Mouse (Mus musculus) limb, embryonic 13.5 days (tissue): ENCODE data around the gene Hps6. TPM values are rescaled to one million over a fixed set of nuclear protein-coding genes. Genes with fewer than 3 reads are reported as not detected.

Experiments used
- polyA plus RNA-seq: library from polyadenylated mRNA; unstranded; fragments of >200 nt; fragmentation: Nextera tagmentation; extraction: Ambion mirVana; gene quantifications from 2 replicates; pipeline ENCODE4 v1.2.1, GENCODE M21; 2015

The Hps6 gene
- polyA plus RNA-seq, 1 experiment from 2014 or later, result 8.1 TPM

Other genes starting within 250 kb of the Hps6 start
- 66.0 and 68.2 TPM in 2 replicates for gene Mgea5, start 219.7 kb upstream of the Hps6 start, polyA plus RNA-seq
- gene Kcnip2, start 187.4 kb upstream of the Hps6 start, polyA plus RNA-seq, result 0.55 and 0.70 TPM in 2 replicates
- 20.5 and 22.1 TPM in 2 replicates for gene Armh3, start 5.0 kb upstream of the Hps6 start, polyA plus RNA-seq
- 37.8 and 42.6 TPM in 2 replicates for gene Pprc1, start 41.4 kb downstream of the Hps6 start, polyA plus RNA-seq
- gene Ldb1, start 41.7 kb downstream of the Hps6 start, polyA plus RNA-seq, result 114 and 123 TPM in 2 replicates
- 89.1 and 93.5 TPM in 2 replicates for gene Nolc1, start 72.4 kb downstream of the Hps6 start, polyA plus RNA-seq
- gene Elovl3, start 128.4 kb downstream of the Hps6 start, polyA plus RNA-seq, result 0.52 and 0.59 TPM in 2 replicates
- gene Pitx3, start 144.8 kb downstream of the Hps6 start, polyA plus RNA-seq, result 6.8 and 9.1 TPM in 2 replicates
- 62.6 and 73.6 TPM in 2 replicates for gene Gbf1, start 149.0 kb downstream of the Hps6 start, polyA plus RNA-seq